Mouse (Mus musculus): Measurements from ENCODE around the gene Olfr1352. TPM values are rescaled to one million over a fixed set of nuclear protein-coding genes. Genes with fewer than 3 reads are reported as not detected.
"Not testable (repeated sequence)": the region's sequence is repeated elsewhere in the genome, so short reads cannot be mapped to it uniquely, and the experiment has no call there.

The Olfr1352 gene
- polyA plus RNA-seq (2016; fragmentation: Nextera tagmentation; extraction: Ambion mirVana), result not detected in 2 replicates

GRCm38 (mm10) chr10:78980750-78981149 lies at the start of gene Olfr1352:
TSS of gene Olfr1352 (plus strand) at chr10:78981050.
- no peak within 1 kb of the TSS for H3K9ac ChIP-seq
- H3K9me3 ChIP-seq (replicated peaks), result 0 out of 2 replicates have a peak, but pooled peaks cover 3% of the 10 kb centered on the region
- no peaks in the 10 kb centered on the region for H3K27me3 ChIP-seq
- H3K4me2 ChIP-seq (replicated peaks), result no peak within 1 kb of the TSS
- H3K27ac ChIP-seq, result no peak within 1 kb of the TSS
- no peaks in the 10 kb centered on the region for H3K4me1 ChIP-seq
- ATAC-seq (ENCODE audit: low FRiP score), result no peak
- H3K36me3 ChIP-seq, result no peaks in the 10 kb centered on the region
- H3K4me3 ChIP-seq, result no peak within 1 kb of the TSS

- not testable (repeated sequence) for H3K36me3 ChIP-seq; H3K9ac ChIP-seq; H3K27ac ChIP-seq; H3K4me2 ChIP-seq (replicated peaks); ATAC-seq (ENCODE audit: low FRiP score); H3K4me1 ChIP-seq; H3K27me3 ChIP-seq; H3K4me3 ChIP-seq; H3K9me3 ChIP-seq (replicated peaks)
- WGBS, result 92% methylated on average over 1 of the region's 1 CpGs
These were observed 30.5 kb upstream of the Olfr1352 start, which contains the start of gene Olfr8 for GRCm38 (mm10) chr10:78950336-78950735. TSS of gene Olfr8 (plus strand) at chr10:78950636.

DNA sequence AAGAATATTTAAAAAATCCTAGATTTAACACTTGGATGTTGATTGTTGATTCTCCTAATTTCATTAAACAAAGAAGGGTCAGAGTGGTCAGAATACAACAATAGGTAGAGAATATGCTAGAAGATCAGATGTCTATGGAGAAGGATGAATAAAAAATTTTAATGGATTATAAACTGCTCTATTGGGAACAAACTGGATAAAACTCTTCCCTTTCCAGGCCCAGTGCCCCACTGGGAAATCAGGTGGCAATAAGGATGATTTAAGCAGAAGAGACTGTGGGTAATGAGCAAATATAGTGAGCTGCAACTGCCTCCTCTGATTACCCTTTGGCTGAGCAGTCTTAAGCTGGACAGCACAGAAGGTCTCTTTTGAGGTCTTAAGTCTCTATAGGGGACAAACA lies 17.8 kb upstream of the Olfr1352 start, which contains the start of gene Olfr1353:
TSS of gene Olfr1353 (plus strand) at position 301 of the 400 bp plus-strand sequence.
- H3K27me3 ChIP-seq; H3K36me3 ChIP-seq; H3K4me1 ChIP-seq; H3K27ac ChIP-seq; H3K9ac ChIP-seq; H3K4me2 ChIP-seq (replicated peaks); H3K9me3 ChIP-seq (replicated peaks); ATAC-seq (ENCODE audit: low FRiP score); H3K4me3 ChIP-seq: not testable (repeated sequence)

DNA sequence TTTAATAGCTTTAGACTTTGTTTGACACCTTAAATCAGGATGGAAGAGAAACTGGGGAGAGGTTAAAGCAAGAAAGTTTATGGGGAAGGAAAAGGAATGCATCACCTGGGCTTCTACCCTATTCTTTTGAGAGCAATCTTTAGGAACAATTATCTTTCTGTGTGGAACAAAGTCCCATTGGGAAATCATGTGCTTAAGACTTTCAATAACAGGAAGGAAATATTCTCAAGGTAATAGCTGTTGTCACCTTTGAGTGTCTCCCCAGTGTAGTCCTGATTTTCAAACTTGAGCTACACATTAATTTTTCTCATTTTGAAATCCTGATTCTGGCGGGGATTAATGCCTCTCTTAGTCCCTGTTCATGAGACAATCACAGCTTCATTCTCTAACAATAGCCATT lies 31.3 kb downstream of the Olfr1352 start, which contains the start of gene Olfr1351:
TSS of gene Olfr1351 (plus strand) at position 301 of the 400 bp plus-strand sequence.
- H3K9me3 ChIP-seq (replicated peaks), result no peaks in the 10 kb centered on the region
- no peak within 1 kb of the TSS for H3K9ac ChIP-seq
- no peaks in the 10 kb centered on the region for H3K27me3 ChIP-seq
- H3K4me3 ChIP-seq, result no peak within 1 kb of the TSS
- H3K36me3 ChIP-seq, result no peaks in the 10 kb centered on the region
- H3K27ac ChIP-seq, result no peak within 1 kb of the TSS
- ATAC-seq (ENCODE audit: low FRiP score), result no peak
- H3K4me1 ChIP-seq, result no peaks in the 10 kb centered on the region
- WGBS, result 76% methylated on average over 1 of the region's 1 CpGs
- H3K4me2 ChIP-seq (replicated peaks), result no peak within 1 kb of the TSS

- no peaks in the 10 kb centered on the region for H3K4me1 ChIP-seq
These were observed 47.6 kb downstream of the Olfr1352 start, which contains the start of gene Olfr57 for GRCm38 (mm10) chr10:79028441-79028840. TSS of gene Olfr57 (plus strand) at chr10:79028741.

More at GRCm38 (mm10) chr10:79028441-79028840, 47.6 kb downstream of the Olfr1352 start, which contains the start of gene Olfr57:
- H3K9me3 ChIP-seq (replicated peaks), result peaks cover 11% of the 10 kb centered on the region; the same call in 1 of the 2 replicates
- no peak within 1 kb of the TSS for H3K9ac ChIP-seq
- no peaks in the 10 kb centered on the region for H3K27me3 ChIP-seq
- H3K36me3 ChIP-seq, result no peaks in the 10 kb centered on the region
- ATAC-seq (ENCODE audit: low FRiP score), result no peak
- no peak within 1 kb of the TSS for H3K4me3 ChIP-seq
- no peak within 1 kb of the TSS for H3K4me2 ChIP-seq (replicated peaks)
- H3K27ac ChIP-seq, result no peak within 1 kb of the TSS

Other genes starting within 250 kb of the Olfr1352 start
- gene Ccdc105, start 228.0 kb upstream of the Olfr1352 start, polyA plus RNA-seq (2016; fragmentation: Nextera tagmentation; extraction: Ambion mirVana), result 0.17 and 0.31 TPM in 2 replicates
- 2.0 and 2.2 TPM in 2 replicates for gene Slc1a6, start 200.6 kb upstream of the Olfr1352 start, polyA plus RNA-seq (2016; fragmentation: Nextera tagmentation; extraction: Ambion mirVana)
- not detected in 2 replicates for gene Olfr1356, start 128.9 kb upstream of the Olfr1352 start, polyA plus RNA-seq (2016; fragmentation: Nextera tagmentation; extraction: Ambion mirVana)
- not detected in 2 replicates for gene Olfr1355, start 105.5 kb upstream of the Olfr1352 start, polyA plus RNA-seq (2016; fragmentation: Nextera tagmentation; extraction: Ambion mirVana)
- not detected in 2 replicates for gene Olfr1354, start 67.9 kb upstream of the Olfr1352 start, polyA plus RNA-seq (2016; fragmentation: Nextera tagmentation; extraction: Ambion mirVana)
- not detected in 2 replicates for gene Olfr8, start 30.4 kb upstream of the Olfr1352 start, polyA plus RNA-seq (2016; fragmentation: Nextera tagmentation; extraction: Ambion mirVana)
- gene Olfr1353, start 17.7 kb upstream of the Olfr1352 start, polyA plus RNA-seq (2016; fragmentation: Nextera tagmentation; extraction: Ambion mirVana), result not detected in 2 replicates
- gene Olfr1351, start 31.4 kb downstream of the Olfr1352 start, polyA plus RNA-seq (2016; fragmentation: Nextera tagmentation; extraction: Ambion mirVana), result not detected in 2 replicates
- gene Olfr57, start 47.7 kb downstream of the Olfr1352 start, polyA plus RNA-seq (2016; fragmentation: Nextera tagmentation; extraction: Ambion mirVana), result 0.34 TPM in 1 of 2 replicates, not detected in the other
- gene 2610008E11Rik, start 116.5 kb downstream of the Olfr1352 start, polyA plus RNA-seq (2016; fragmentation: Nextera tagmentation; extraction: Ambion mirVana), result 53.3 and 56.2 TPM in 2 replicates
- not detected in 2 replicates for gene Vmn2r80, start 167.7 kb downstream of the Olfr1352 start, polyA plus RNA-seq (2016; fragmentation: Nextera tagmentation; extraction: Ambion mirVana)

Data from hindbrain, embryonic 12.5 days (tissue).